Mouse (Mus musculus): Measurements from ENCODE around the gene Cic. TPM values are rescaled to one million over a fixed set of nuclear protein-coding genes. Genes with fewer than 3 reads are reported as not detected.

The Cic gene
- polyA plus RNA-seq, 1 experiment from 2014 or later = 25.2 TPM

DNA sequence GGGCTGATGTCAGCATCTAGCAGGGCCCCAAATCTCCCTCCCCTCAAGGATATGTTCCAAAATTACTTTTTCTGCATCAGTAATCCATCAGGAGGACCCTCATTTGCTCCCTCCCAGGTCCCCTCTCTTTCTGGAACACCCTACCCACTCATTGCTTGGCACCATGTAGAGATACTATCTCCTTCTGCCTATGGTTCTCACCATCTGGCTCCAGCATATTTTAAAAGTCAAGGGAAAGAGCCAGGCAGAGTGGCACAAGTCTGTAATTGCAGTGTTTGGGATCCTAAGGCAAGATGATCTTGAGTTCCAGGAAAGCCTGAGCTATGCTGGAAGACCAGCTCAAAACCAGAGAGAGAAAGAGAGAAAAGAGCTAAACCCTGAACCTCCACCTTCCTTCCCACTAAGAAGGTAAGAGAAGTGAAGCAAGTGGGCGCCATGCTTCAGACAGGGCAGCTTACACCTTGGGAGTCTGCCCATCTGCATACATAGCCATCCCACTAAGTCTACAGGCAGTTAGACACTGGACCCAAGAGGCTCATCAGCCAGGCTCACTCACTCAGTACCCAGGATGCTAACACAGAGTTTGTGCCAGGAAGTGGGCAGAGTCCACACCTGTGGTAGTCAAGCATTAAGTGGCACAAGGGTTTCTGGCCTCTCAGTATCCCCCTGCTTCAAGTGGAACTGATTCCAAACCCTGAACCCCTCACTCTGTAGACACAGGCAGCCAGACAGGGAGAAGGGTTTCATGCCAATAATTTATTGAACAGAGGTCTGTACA lies 39.8 kb upstream of the Cic start:
- ATAC-seq (replicated peaks; ENCODE audit: low FRiP score) (no peak), DNase-seq (ENCODE audit: low spot score) (no peak)
- no peak overlapping the region for H3K9ac ChIP-seq (ENCODE audit: low read depth, low read length)
- H3K4me2 ChIP-seq = no peak overlapping the region
- H3K4me3 ChIP-seq (ENCODE audit: low read depth, low read length) = no peak overlapping the region
- peaks cover 6% of the 10 kb centered on the region for H3K4me1 ChIP-seq (replicated peaks; ENCODE audit: control insufficient read depth, insufficient read depth, low read length)
- 86% methylated on average over 1 of the region's 1 CpGs for WGBS
- no peaks in the 10 kb centered on the region for H3K27me3 ChIP-seq (replicated peaks; ENCODE audit: control insufficient read depth, insufficient read depth, low read length)
- no peaks in the 10 kb centered on the region for H3K9me3 ChIP-seq (ENCODE audit: control insufficient read depth, low read length)
- H3K36me3 ChIP-seq (ENCODE audit: control insufficient read depth, insufficient read depth, low read length) = peaks cover 76% of the 10 kb centered on the region
- no peak overlapping the region for H3K27ac ChIP-seq (ENCODE audit: low read depth, low read length)

GRCm38 (mm10) chr7:25230690-25231285 lies 36.7 kb upstream of the Cic start:
- no peak overlapping the region for H3K9ac ChIP-seq (ENCODE audit: low read depth, low read length)
- no peak overlapping the region for H3K4me2 ChIP-seq
- H3K4me3 ChIP-seq (ENCODE audit: low read depth, low read length) = no peak overlapping the region
- no peak overlapping the region for H3K27ac ChIP-seq (ENCODE audit: low read depth, low read length)
- H3K9me3 ChIP-seq (ENCODE audit: control insufficient read depth, low read length) = no peaks in the 10 kb centered on the region
- H3K27me3 ChIP-seq (replicated peaks; ENCODE audit: control insufficient read depth, insufficient read depth, low read length) = no peaks in the 10 kb centered on the region
- H3K4me1 ChIP-seq (replicated peaks; ENCODE audit: control insufficient read depth, insufficient read depth, low read length) = peaks cover 3% of the 10 kb centered on the region; the same call in 1 of the 2 replicates
- WGBS = 88% methylated on average over 9 of the region's 9 CpGs
- H3K36me3 ChIP-seq (ENCODE audit: control insufficient read depth, insufficient read depth, low read length) = peaks cover 77% of the 10 kb centered on the region
- DNase-seq (ENCODE audit: low spot score) (no peak), ATAC-seq (replicated peaks; ENCODE audit: low FRiP score) (no peak)

- H3K9me3 ChIP-seq (ENCODE audit: control insufficient read depth, low read length) = no peaks in the 10 kb centered on the region
- H3K4me1 ChIP-seq (replicated peaks; ENCODE audit: control insufficient read depth, insufficient read depth, low read length) = peaks cover 13% of the 10 kb centered on the region
- DNase-seq (ENCODE audit: low spot score) (no peak), ATAC-seq (replicated peaks; ENCODE audit: low FRiP score) (no peak)
- no peak overlapping the region for H3K4me3 ChIP-seq (ENCODE audit: low read depth, low read length)
- H3K27me3 ChIP-seq (replicated peaks; ENCODE audit: control insufficient read depth, insufficient read depth, low read length) = no peaks in the 10 kb centered on the region
- peaks cover 64% of the 10 kb centered on the region for H3K36me3 ChIP-seq (ENCODE audit: control insufficient read depth, insufficient read depth, low read length)
- 67% methylated on average over 5 of the region's 5 CpGs for WGBS
- H3K4me2 ChIP-seq = no peak overlapping the region
- no peak overlapping the region for H3K9ac ChIP-seq (ENCODE audit: low read depth, low read length)
- no peak overlapping the region for H3K27ac ChIP-seq (ENCODE audit: low read depth, low read length)
Observed at GRCm38 (mm10) chr7:25232101-25232648, 35.3 kb upstream of the Cic start.

- Histone ChIP-seq H3K4me3 (ENCODE audit: low read depth, low read length) (no peak overlapping the region), H3K27me3 (replicated peaks; ENCODE audit: control insufficient read depth, insufficient read depth, low read length) (no peaks in the 10 kb centered on the region), H3K9ac (ENCODE audit: low read depth, low read length) (no peak overlapping the region), H3K27ac (ENCODE audit: low read depth, low read length) (no peak overlapping the region), H3K4me2 (no peak overlapping the region), H3K36me3 (ENCODE audit: control insufficient read depth, insufficient read depth, low read length) (peaks cover 57% of the 10 kb centered on the region), H3K4me1 (replicated peaks; ENCODE audit: control insufficient read depth, insufficient read depth, low read length) (peaks cover 13% of the 10 kb centered on the region), H3K9me3 (ENCODE audit: control insufficient read depth, low read length) (no peaks in the 10 kb centered on the region)
- ATAC-seq (replicated peaks; ENCODE audit: low FRiP score) = no peak
- DNase-seq (ENCODE audit: low spot score) = no peak
- WGBS = 72% methylated on average over 2 of the region's 2 CpGs
Observed at GRCm38 (mm10) chr7:25233061-25233460, 34.4 kb upstream of the Cic start.

- Histone ChIP-seq H3K4me3 (ENCODE audit: low read depth, low read length) (no peak overlapping the region), H3K4me2 (peak overlapping the region; percentile 97), H3K27me3 (replicated peaks; ENCODE audit: control insufficient read depth, insufficient read depth, low read length) (no peaks in the 10 kb centered on the region), H3K36me3 (ENCODE audit: control insufficient read depth, insufficient read depth, low read length) (peaks cover 37% of the 10 kb centered on the region), H3K4me1 (replicated peaks; ENCODE audit: control insufficient read depth, insufficient read depth, low read length) (peaks cover 17% of the 10 kb centered on the region), H3K9ac (ENCODE audit: low read depth, low read length) (peak overlapping the region; percentile 99), H3K27ac (ENCODE audit: low read depth, low read length) (no peak overlapping the region), H3K9me3 (ENCODE audit: control insufficient read depth, low read length) (no peaks in the 10 kb centered on the region)
- no peak for ATAC-seq (replicated peaks; ENCODE audit: low FRiP score)
- DNase-seq (ENCODE audit: low spot score) = no peak
- 92% methylated on average over 5 of the region's 5 CpGs for WGBS
Observed at GRCm38 (mm10) chr7:25235526-25235925, 32.0 kb upstream of the Cic start.

DNA sequence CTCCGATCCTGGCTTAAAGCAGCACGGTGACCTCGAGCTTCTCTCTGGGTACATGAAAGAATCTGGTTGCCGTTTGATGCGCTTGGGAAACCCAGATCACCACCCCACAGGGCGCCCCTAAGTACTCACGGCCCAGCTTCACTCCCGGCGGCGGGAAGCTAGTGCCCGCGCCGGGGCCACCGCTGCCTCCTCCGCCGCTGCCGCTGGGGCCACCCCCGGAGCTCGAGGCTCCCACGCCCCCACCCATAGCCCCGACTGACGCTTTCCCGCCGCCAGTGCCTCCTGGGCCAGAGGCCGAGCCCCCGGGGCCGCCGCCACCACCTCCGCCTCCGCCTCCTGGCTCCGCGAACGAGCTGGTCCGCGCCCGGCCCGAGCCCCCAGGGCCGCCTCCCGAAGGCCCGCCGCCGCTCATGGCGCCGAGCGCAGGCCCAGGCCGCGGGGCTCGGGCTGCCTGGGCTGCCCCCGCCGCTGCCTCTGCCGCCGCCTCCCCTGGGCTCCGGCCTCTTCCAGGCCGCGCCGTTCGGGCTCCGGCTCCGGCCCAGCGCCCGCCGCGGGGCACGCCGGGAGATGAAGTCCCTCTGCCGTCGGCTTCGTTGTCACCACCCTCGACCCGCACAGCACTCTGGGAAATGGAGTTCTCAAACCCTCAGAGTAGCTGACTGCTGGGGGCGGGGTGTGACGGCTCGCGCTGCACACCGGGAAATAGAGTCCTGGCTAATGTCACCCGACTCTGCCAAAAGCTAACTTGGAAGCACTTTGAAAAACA lies 30.1 kb upstream of the Cic start, which contains the start of gene Gsk3a:
TSS of gene Gsk3a (minus strand) at position 603 of the 766 bp plus-strand sequence.
- peak within 1 kb of the TSS; percentile 63 for H3K27ac ChIP-seq (ENCODE audit: low read depth, low read length)
- no peaks in the 10 kb centered on the region for H3K27me3 ChIP-seq (replicated peaks; ENCODE audit: control insufficient read depth, insufficient read depth, low read length)
- peak within 1 kb of the TSS; percentile 99 for H3K9ac ChIP-seq (ENCODE audit: low read depth, low read length)
- under 1% methylated on average over 69 of the region's 76 CpGs for whole genome bisulfite sequencing
- DNase-seq (ENCODE audit: low spot score) = no peak
- peak; percentile 83 for ATAC-seq (replicated peaks; ENCODE audit: low FRiP score)
- H3K4me3 ChIP-seq (ENCODE audit: low read depth, low read length) = peak within 1 kb of the TSS; percentile 99
- H3K36me3 ChIP-seq (ENCODE audit: control insufficient read depth, insufficient read depth, low read length) = peaks cover 20% of the 10 kb centered on the region
- H3K9me3 ChIP-seq (ENCODE audit: control insufficient read depth, low read length) = no peaks in the 10 kb centered on the region
- peak within 1 kb of the TSS; percentile 97 for H3K4me2 ChIP-seq
- H3K4me1 ChIP-seq (replicated peaks; ENCODE audit: control insufficient read depth, insufficient read depth, low read length) = peaks cover 17% of the 10 kb centered on the region

DNA sequence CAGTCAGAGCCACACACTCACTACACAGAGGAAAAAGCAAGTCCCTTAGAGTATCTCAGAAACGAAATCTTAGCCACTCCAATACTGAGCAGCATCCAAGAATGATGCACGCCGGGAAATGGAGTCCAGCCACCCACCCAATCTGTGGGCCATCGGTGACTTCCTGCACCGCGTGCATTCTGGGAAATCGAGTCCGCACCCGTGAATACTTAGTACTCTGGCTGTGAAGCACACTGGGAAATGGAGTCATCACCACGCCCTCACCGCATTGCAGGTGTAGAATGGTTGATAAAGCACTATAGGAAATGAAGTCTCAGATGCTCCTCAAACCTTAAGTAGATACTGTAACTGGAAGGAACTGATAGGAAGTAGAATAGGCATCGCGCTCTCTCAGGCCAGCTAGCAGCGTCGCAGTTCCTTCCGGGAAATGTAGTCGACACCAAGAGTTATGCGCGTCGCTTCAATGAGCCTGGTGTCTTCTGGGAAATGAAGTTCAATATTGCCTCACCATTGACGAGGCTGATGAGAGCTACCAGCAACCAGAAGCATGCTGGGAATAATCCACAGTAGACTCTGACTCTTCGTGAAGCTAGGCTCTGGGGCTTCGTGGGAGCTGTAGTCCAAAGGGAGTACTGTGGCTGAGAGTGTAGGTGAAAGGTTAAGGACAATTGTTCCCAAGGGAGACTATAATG lies 29.3 kb upstream of the Cic start:
- Histone ChIP-seq H3K4me1 (replicated peaks; ENCODE audit: control insufficient read depth, insufficient read depth, low read length) (peaks cover 17% of the 10 kb centered on the region), H3K9me3 (ENCODE audit: control insufficient read depth, low read length) (no peaks in the 10 kb centered on the region), H3K27ac (ENCODE audit: low read depth, low read length) (peak overlapping the region; percentile 63), H3K36me3 (ENCODE audit: control insufficient read depth, insufficient read depth, low read length) (peaks cover 19% of the 10 kb centered on the region), H3K4me2 (peak overlapping the region; percentile 97), H3K9ac (ENCODE audit: low read depth, low read length) (peak overlapping the region; percentile 99), H3K27me3 (replicated peaks; ENCODE audit: control insufficient read depth, insufficient read depth, low read length) (no peaks in the 10 kb centered on the region), H3K4me3 (ENCODE audit: low read depth, low read length) (peak overlapping the region; percentile 99)
- DNase-seq (ENCODE audit: low spot score) = peak; percentile 95
- WGBS = under 1% methylated on average over 23 of the region's 23 CpGs
- ATAC-seq (replicated peaks; ENCODE audit: low FRiP score) = peak; percentile 88
